Mouse (Mus musculus) spleen, adult 18-20 months (tissue): ENCODE data around the gene Gm8362.
A peak's percentile ranks its signal among the peaks of the same experiment; 100 is the strongest.
"Not testable (repeated sequence)": the region's sequence is repeated elsewhere in the genome, so short reads cannot be mapped to it uniquely, and the experiment has no call there.

Experiments used
- DNase-seq, 2 experiments: peaks; one replicate each; pipeline ENCODE4 v3.0.0; 2022; ENCODE audit warnings: mixed read lengths in 2 of 2

Gm8362 gene

DNA sequence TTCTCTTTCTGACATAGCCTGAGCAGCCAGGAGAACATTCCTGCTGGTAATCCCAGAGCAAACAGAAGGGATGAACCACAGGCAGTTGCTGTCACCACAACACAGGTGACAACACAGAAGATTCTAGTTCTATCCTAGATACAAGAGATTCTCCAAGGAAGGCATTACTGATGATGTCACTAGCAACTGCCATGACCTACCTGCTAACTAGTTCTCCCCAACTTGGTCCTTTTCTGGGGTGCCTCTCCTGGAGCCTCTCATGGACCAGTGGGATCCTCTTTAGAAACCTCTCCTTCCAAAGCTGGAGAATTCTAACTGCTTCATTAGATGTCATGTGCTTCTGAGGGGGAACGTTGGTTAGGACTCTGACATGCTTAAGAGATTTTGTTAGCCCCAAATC, at the start of gene Gm8362:
TSS of gene Gm8362 (minus strand) at position 101 of the 400 bp plus-strand sequence.
- not testable (repeated sequence) for DNase-seq

DNA sequence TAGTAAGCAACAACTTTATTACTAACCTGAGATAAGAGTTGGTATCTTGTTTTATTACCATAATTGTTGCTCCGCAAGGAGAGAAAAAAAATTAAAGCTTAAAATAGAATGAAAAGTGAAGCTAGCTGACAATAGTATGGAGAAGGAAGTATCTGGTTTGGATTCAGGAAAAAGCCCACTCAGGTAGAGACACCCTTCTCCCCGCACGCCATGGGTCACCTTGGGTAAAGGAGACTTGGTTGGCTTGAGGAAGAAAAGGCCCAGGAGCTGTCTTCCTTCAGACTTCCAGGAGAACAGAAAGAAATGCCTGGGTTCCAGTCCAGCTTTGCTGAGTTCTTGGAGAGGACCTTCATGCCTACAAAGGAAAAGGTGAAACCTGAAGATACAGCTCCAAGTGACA, 49.1 kb upstream of the Gm8362 start:
- DNase-seq: not testable (repeated sequence)

DNA sequence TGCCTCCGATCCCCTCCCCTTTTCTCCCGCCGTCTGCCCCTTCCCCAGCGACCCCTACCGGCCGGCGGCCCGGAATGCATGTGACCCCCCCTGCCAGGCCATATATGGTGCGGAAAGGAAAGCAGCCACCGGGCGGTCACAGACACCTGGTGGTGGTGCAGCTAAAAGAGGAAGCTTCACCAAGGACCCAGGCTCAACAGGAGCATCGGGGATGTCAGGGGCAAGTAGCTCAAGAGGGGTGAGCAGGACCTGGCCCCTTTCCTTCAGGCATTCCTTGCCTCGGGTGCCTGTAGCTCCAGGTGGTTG, 17.0 kb downstream of the Gm8362 start:
- DNase-seq: peak in 1 of 2 experiments; percentile 4

DNA sequence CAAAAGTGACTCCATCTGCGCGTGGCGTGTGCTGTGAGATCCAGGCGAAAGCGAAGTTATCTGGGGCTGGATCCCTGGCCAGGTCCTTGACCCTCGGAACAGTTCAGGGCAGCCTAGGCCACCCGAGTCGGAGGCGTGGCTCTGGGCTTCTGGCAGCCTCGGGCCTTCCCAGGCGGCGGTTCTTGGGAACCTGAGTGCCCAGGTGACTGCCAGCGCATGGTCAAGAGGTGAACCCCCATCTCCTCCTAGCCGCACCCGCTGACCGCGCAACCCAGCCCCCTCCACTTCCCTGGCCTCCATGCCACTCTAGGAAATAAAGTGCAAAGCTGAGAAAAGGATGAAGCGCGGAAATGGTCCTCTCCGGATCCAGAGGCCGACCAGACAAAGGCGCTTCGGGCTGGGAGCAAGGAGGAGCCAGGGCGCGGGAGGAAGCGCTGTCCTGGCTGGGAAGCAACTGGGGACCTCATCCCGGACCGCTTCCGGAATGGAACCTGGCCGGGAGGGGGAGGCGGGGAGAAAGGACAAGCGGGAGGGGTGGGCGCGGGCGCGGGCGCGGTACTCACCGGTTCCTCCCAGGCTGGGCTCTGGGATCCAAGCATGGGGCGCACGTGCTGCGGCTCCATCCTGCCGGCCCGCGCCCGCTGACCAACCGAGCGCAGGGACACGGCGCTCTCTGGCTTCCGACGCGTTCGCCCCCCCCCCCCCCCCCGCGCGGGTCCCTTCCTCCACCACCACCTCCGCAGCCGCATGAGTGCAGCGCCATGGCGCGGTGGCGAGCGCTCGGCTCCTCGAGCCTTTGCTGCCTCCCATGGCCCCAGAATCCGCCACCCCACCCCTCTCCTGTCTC, 17.6 kb downstream of the Gm8362 start:
- DNase-seq: peak; percentile 1 to 2

DNA sequence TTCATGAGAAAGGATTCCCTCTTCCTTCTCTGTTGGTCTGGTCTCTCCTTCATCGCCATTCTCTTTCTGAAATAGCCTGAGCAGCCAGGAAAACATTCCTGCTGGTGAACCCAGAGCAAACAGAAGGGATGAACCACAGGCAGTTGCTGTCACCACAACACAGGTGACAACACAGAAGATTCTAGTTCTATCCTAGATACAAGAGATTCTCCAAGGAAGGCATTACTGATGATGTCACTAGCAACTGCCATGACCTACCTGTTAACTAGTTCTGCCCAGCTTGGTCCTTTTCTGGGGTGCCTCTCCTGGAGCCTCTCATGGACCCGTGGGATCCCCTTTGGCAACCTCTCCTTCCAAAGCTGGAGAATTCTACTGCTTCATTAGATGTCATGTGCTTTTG, 32.0 kb downstream of the Gm8362 start, which contains the start of gene Gm3636:
TSS of gene Gm3636 (minus strand) at position 101 of the 400 bp plus-strand sequence.
- not testable (repeated sequence) for DNase-seq

DNA sequence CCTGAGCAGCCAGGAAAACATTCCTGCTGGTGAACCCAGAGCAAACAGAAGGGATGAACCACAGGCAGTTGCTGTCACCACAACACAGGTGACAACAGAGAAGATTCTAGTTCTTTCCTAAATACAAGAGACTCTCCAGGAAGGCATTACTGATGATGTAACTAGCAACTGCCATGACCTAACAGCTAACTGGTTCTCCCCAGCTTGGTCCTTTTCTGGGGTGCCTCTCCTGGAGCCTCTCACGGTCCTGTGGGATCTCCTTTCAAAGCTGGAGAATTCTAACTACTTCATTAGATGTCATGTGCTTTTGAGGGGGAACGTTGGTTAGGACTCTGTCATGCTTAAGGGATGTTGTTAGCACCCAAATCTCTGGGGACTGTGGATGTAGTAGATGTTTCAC, 54.1 kb downstream of the Gm8362 start, which contains the start of gene Gm8050:
TSS of gene Gm8050 (minus strand) at position 101 of the 400 bp plus-strand sequence.
- DNase-seq: not testable (repeated sequence)
